Mouse (Mus musculus) gastrocnemius, adult 2 months (tissue): ENCODE measurements at regions not wholly inside any gene's neighbourhood (a gene's known extent, or its start where the extent isn't known, plus 50 kb on each side); places are given as distances from the start of the nearest gene placed in this dataset. TPM values are rescaled to one million over a fixed set of nuclear protein-coding genes. Genes with fewer than 3 reads are reported as not detected.

ENCODE experiments used
- DNase-seq: peaks from one replicate; pipeline ENCODE4 v3.0.0; 2022
- H3K27ac ChIP-seq: fragments of 200-600 bp; 2 replicates; pipeline ENCODE4 v1.8.1; 2022; ENCODE audit warnings: mild to moderate bottlenecking
- H3K4me3 ChIP-seq: fragments of 200-600 bp; 2 replicates; pipeline ENCODE4 v1.8.1; 2022; ENCODE audit warnings: mild to moderate bottlenecking, moderate library complexity
- CTCF ChIP-seq: fragments of 200-600 bp; IDR thresholded peaks from 2 replicates; pipeline ENCODE4 v1.8.1; 2022; ENCODE audit warnings: antibody characterized with exemption, mild to moderate bottlenecking, moderate library complexity
- intact Hi-C: fragments of 180-260 bp; cut with DNase I; formaldehyde crosslinking; loops from one replicate; pipeline ENCODE4 v1.15.1; 2025
- microRNA-seq: library from miRNA; unstranded; fragments of <30 nt; microRNA quantifications from one replicate; pipeline ENCODE4 v1.2.0, GENCODE M21; 2021

- Histone ChIP-seq H3K4me3 (no peak overlapping the region), H3K27ac (no peak overlapping the region)
- TF ChIP-seq CTCF, result no peak
- intact Hi-C loops, result no loop called here
- DNase-seq, result no peak
These were observed 75.0 kb upstream of the Nrp1 start for GRCm38 (mm10) chr8:128283365-128283764.

- Histone ChIP-seq H3K27ac (no peak overlapping the region), H3K4me3 (no peak overlapping the region)
- DNase-seq, result no peak
- intact Hi-C loops, result no loop called here
- TF ChIP-seq CTCF, result no peak
These were observed 73.6 kb upstream of the Nrp1 start for GRCm38 (mm10) chr8:128284816-128285215.

- no peak for DNase-seq
- H3K27ac ChIP-seq, result peak overlapping the region; percentile 31; the same call in 1 of the 2 replicates
- no peak overlapping the region for H3K4me3 ChIP-seq
- TF ChIP-seq CTCF, result no peak
- intact Hi-C loops, result no loop called here
These were observed 68.3 kb upstream of the Nrp1 start for GRCm38 (mm10) chr8:128290076-128290475.

- no peak overlapping the region for H3K27ac ChIP-seq
- no peak for DNase-seq
- intact Hi-C loops, result no loop called here
- H3K4me3 ChIP-seq, result no peak overlapping the region
- TF ChIP-seq CTCF, result no peak
These were observed 66.0 kb upstream of the Nrp1 start for GRCm38 (mm10) chr8:128292394-128292793.

GRCm38 (mm10) chr8:128296728-128297380 lies 61.5 kb upstream of the Nrp1 start:
- intact Hi-C loops, result no loop called here
- no peak for TF ChIP-seq CTCF
- DNase-seq, result no peak
- Histone ChIP-seq H3K27ac (no peak overlapping the region), H3K4me3 (no peak overlapping the region)

- DNase-seq, result peak; percentile 19
These were observed 56.1 kb upstream of the Nrp1 start for GRCm38 (mm10) chr8:128302322-128302721.

More at GRCm38 (mm10) chr8:128302322-128302721, 56.1 kb upstream of the Nrp1 start:
- intact Hi-C loops, result no loop called here
- H3K27ac ChIP-seq, result no peak overlapping the region
- H3K4me3 ChIP-seq, result no peak overlapping the region
- no peak for TF ChIP-seq CTCF

Small RNA genes lying in the stretch of these regions (microRNA-seq; reads per million reads assigned to microRNA genes)
- not detected for gene Mir21c
